Mouse (Mus musculus): Measurements from ENCODE around the gene Cacna1e.

GRCm38 (mm10) chr1:154474156-154474555 lies 410.1 kb downstream of the Cacna1e start:
- no peak for TF ChIP-seq CTCF (conservative IDR thresholded peaks at IDR 0.05; ENCODE audit: insufficient read depth, insufficient read length, low read depth, low read length)
- no peak for TF ChIP-seq POLR2A (IDR thresholded peaks at IDR 0.05; ENCODE audit: low read depth, low read length)
